Mouse (Mus musculus) embryonic facial prominence, embryonic 11.5 days (tissue): ENCODE measurements around the gene Safb2. TPM values are rescaled to one million over a fixed set of nuclear protein-coding genes. Genes with fewer than 3 reads are reported as not detected.
A peak's percentile ranks its signal among the peaks of the same experiment; 100 is the strongest.
"Not testable (repeated sequence)": the region's sequence is repeated elsewhere in the genome, so short reads cannot be mapped to it uniquely, and the experiment has no call there.

Experiments used
- ATAC-seq: fragments of 200-750 bp; cut with Nextera tagmentation; replicated peaks from 2 replicates; pipeline ENCODE4 v1.8.0; 2017; ENCODE audit warnings: low read depth; ENCODE audit not compliant: insufficient number of reproducible peaks, low FRiP score, low TSS enrichment
- DNase-seq: peaks from one replicate; pipeline ENCODE4 v3.0.0-alpha.2; 2015; ENCODE audit warnings: low spot score
- H3K27ac ChIP-seq: fragments of 300-500 bp; sonication (generic); replicated peaks from 2 replicates; pipeline ENCODE4 v1.5.1; 2014; ENCODE audit warnings: mild to moderate bottlenecking, low read depth, low read length, control low read depth
- H3K27me3 ChIP-seq: fragments of 300-500 bp; sonication (generic); 2 replicates; pipeline ENCODE4 v1.6.1; 2014; ENCODE audit warnings: mild to moderate bottlenecking, low read length, moderate library complexity, mixed read lengths; ENCODE audit not compliant: control insufficient read depth, insufficient read depth
- H3K36me3 ChIP-seq: fragments of 300-500 bp; sonication (generic); replicated peaks from 2 replicates; pipeline ENCODE4 v1.6.1; 2014; ENCODE audit warnings: low read depth, mild to moderate bottlenecking, low read length, moderate library complexity, mixed read lengths; ENCODE audit not compliant: control insufficient read depth, insufficient read depth
- H3K4me1 ChIP-seq: fragments of 300-500 bp; sonication (generic); 2 replicates; pipeline ENCODE4 v1.6.1; 2014; ENCODE audit warnings: low read length, mixed read lengths; ENCODE audit not compliant: control insufficient read depth, insufficient read depth
- H3K4me2 ChIP-seq: fragments of 300-500 bp; sonication (generic); 2 replicates; pipeline ENCODE4 v1.6.1; 2014; ENCODE audit warnings: low read depth, mild to moderate bottlenecking, control low read depth, low read length, moderate library complexity
- H3K4me3 ChIP-seq: fragments of 300-500 bp; sonication (generic); 2 replicates; pipeline ENCODE4 v1.5.1; 2014; ENCODE audit warnings: low read depth, low read length, control low read depth
- H3K9ac ChIP-seq: fragments of 300-500 bp; sonication (generic); replicated peaks from 2 replicates; pipeline ENCODE4 v1.6.1; 2014; ENCODE audit warnings: mild to moderate bottlenecking, control low read depth, low read length
- H3K9me3 ChIP-seq: fragments of 300-500 bp; sonication (generic); replicated peaks from 2 replicates; pipeline ENCODE4 v1.6.1; 2016; ENCODE audit warnings: mild to moderate bottlenecking, low read length, inconsistent platforms, mixed read lengths; ENCODE audit not compliant: control insufficient read depth
- whole genome bisulfite sequencing: fragments of 180-500 bp; shearing (Covaris S2); extraction: QIAGEN DNeasy Blood & Tissue Kit; methylation state at CpG from one replicate; pipeline ENCODE4 v1.1.7; 2014; 5-methylcytosine and 5-hydroxymethylcytosine counted together
- polyA plus RNA-seq: library from polyadenylated mRNA; unstranded; fragments of >200 nt; fragmentation: Nextera tagmentation; extraction: Ambion mirVana; gene quantifications from 2 replicates; pipeline ENCODE4 v1.2.1, GENCODE M21; 2014

Gene Safb2
- polyA plus RNA-seq, 1 experiment from 2014 or later, result 37.2 TPM

DNA sequence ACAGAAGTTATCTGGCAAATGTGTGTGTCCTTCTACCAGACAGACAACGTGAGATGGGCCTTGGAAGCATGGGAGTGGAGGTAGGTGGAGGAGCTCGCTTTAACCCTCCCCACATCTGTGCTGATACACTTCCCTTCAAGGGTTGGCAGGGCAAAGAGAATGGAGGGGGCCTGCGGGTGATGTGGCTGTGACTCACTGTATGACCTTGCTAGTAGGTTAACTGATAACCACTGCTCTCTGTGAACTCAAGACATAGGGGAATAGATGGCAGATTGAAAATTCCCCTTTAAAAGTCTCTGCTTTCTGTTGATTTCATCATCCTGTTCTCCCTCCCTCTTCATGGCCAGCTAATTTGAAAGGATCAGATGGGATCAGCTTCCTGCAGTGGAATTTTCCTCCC lies 41.1 kb upstream of the Safb2 start:
- H3K27ac ChIP-seq, result no peak overlapping the region
- H3K9ac ChIP-seq, result no peak overlapping the region
- H3K4me2 ChIP-seq, result peak overlapping the region; percentile 56; the same call in 1 of the 2 replicates
- peak overlapping the region; percentile 81; the same call in 1 of the 2 replicates for H3K4me3 ChIP-seq
- ATAC-seq, result no peak
- DNase-seq, result no peak
- H3K27me3 ChIP-seq, result no peaks in the 10 kb centered on the region
- H3K36me3 ChIP-seq, result peaks cover 3% of the 10 kb centered on the region
- H3K9me3 ChIP-seq, result no peaks in the 10 kb centered on the region
- no peaks in the 10 kb centered on the region for H3K4me1 ChIP-seq
- WGBS, result 83% methylated on average over 3 of the region's 3 CpGs

GRCm38 (mm10) chr17:56617628-56618027 lies 33.2 kb upstream of the Safb2 start:
- ATAC-seq, result no peak
- Histone ChIP-seq H3K27ac (no peak overlapping the region), H3K4me2 (no peak overlapping the region), H3K4me3 (no peak overlapping the region), H3K9me3 (no peaks in the 10 kb centered on the region), H3K27me3 (no peaks in the 10 kb centered on the region), H3K9ac (no peak overlapping the region), H3K36me3 (peaks cover 20% of the 10 kb centered on the region), H3K4me1 (peaks cover 7% of the 10 kb centered on the region)
- 92% methylated on average over 8 of the region's 8 CpGs for WGBS
- no peak for DNase-seq

DNA sequence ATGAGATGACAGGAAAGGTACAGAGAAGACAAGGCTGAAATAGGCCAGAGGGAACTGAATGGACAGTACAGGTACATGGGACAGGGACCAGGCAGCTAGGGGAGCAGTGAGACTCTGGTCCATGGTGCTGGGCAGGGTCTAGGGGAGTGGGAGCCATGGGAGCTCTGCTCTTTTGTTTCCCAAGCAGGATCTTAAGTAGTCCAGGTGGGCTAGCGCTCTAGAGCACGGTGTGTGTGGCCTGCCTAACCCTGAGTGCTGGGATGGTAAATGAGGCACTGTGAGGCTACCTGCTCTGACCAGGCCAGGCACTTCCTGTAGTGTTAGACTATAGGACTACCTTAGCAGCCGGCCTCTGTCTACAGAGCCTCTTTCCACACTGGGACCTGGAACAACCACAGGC lies 32.3 kb upstream of the Safb2 start:
- peaks cover 7% of the 10 kb centered on the region for H3K4me1 ChIP-seq
- no peak overlapping the region for H3K4me2 ChIP-seq
- H3K9me3 ChIP-seq, result no peaks in the 10 kb centered on the region
- no peak overlapping the region for H3K9ac ChIP-seq
- no peak overlapping the region for H3K4me3 ChIP-seq
- no peaks in the 10 kb centered on the region for H3K27me3 ChIP-seq
- ATAC-seq (no peak), DNase-seq (no peak)
- WGBS, result 84% methylated on average over 3 of the region's 3 CpGs
- no peak overlapping the region for H3K27ac ChIP-seq
- peaks cover 18% of the 10 kb centered on the region for H3K36me3 ChIP-seq

DNA sequence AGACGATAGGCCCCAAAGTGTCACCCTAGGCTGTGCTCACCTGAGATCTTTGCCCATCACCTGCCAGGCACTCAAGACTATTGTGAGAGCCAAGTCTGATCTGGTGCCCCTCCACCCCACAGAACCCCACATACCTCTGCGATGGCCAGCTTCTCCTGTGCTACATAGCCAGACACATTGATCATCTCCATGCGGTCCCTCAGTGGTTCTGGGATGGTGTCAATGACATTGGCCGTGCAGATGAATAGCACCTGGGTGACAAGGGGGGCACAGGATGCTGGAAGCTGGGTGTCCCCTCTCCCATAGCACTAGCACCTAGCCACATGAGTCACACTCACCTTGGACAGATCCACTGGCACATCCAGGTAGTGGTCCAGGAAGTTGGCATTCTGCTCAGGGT lies 31.4 kb upstream of the Safb2 start:
- 85% methylated on average over 4 of the region's 4 CpGs for WGBS
- Histone ChIP-seq H3K9ac (no peak overlapping the region), H3K27ac (no peak overlapping the region), H3K4me2 (no peak overlapping the region), H3K9me3 (no peaks in the 10 kb centered on the region), H3K27me3 (no peaks in the 10 kb centered on the region), H3K4me1 (peaks cover 7% of the 10 kb centered on the region), H3K36me3 (peaks cover 18% of the 10 kb centered on the region), H3K4me3 (no peak overlapping the region)
- DNase-seq (no peak), ATAC-seq (no peak)

GRCm38 (mm10) chr17:56615136-56615784 lies 30.9 kb upstream of the Safb2 start:
- Histone ChIP-seq H3K27ac (no peak overlapping the region), H3K4me2 (peak overlapping the region; percentile 88), H3K27me3 (no peaks in the 10 kb centered on the region), H3K9ac (peak overlapping the region; percentile 13; the same call in 1 of the 2 replicates), H3K4me3 (peak overlapping the region; percentile 75; the same call in 1 of the 2 replicates), H3K4me1 (peaks cover 7% of the 10 kb centered on the region), H3K36me3 (peaks cover 18% of the 10 kb centered on the region), H3K9me3 (no peaks in the 10 kb centered on the region)
- WGBS, result 91% methylated on average over 11 of the region's 11 CpGs
- ATAC-seq (no peak), DNase-seq (no peak)

- Histone ChIP-seq H3K4me3 (peak overlapping the region; percentile 75), H3K4me2 (peak overlapping the region; percentile 88), H3K9me3 (no peaks in the 10 kb centered on the region), H3K9ac (peak overlapping the region; percentile 86), H3K27ac (no peak overlapping the region), H3K27me3 (no peaks in the 10 kb centered on the region), H3K4me1 (peaks cover 7% of the 10 kb centered on the region), H3K36me3 (peaks cover 18% of the 10 kb centered on the region)
- 34% methylated on average over 14 of the region's 14 CpGs for WGBS
- ATAC-seq, result no peak
- DNase-seq, result no peak
These were observed 30.2 kb upstream of the Safb2 start for GRCm38 (mm10) chr17:56614391-56615135.

DNA sequence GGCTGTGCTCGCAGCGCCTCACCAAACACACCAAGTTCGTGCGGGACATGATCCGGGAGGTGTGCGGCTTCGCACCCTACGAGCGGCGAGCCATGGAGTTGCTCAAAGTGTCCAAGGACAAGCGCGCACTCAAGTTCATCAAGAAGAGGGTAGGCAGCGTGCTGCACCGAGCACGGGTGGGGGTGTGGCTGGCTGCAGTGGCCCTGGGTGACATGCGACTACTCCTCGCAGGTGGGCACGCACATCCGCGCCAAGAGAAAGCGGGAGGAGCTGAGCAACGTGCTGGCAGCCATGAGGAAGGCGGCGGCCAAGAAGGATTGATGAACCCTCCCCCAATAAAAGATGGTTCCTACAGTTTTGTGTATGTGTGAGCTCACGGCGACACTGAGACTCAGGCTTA lies 29.5 kb upstream of the Safb2 start:
- Histone ChIP-seq H3K4me3 (peak overlapping the region; percentile 75), H3K4me2 (peak overlapping the region; percentile 88), H3K27ac (peak overlapping the region; percentile 78; the same call in 1 of the 2 replicates), H3K9ac (peak overlapping the region; percentile 86), H3K36me3 (peaks cover 17% of the 10 kb centered on the region)
- under 1% methylated on average over 26 of the region's 26 CpGs for WGBS
- not testable (repeated sequence) for DNase-seq, H3K27me3 ChIP-seq, H3K4me1 ChIP-seq, ATAC-seq, H3K9me3 ChIP-seq

- H3K4me2 ChIP-seq, result peak within 1 kb of the TSS; percentile 88
- ATAC-seq, result peak; percentile 32
- no peaks in the 10 kb centered on the region for H3K9me3 ChIP-seq
- under 1% methylated on average over 52 of the region's 52 CpGs for WGBS
- H3K27ac ChIP-seq, result peak within 1 kb of the TSS; percentile 78
- peak within 1 kb of the TSS; percentile 86 for H3K9ac ChIP-seq
- H3K36me3 ChIP-seq, result peaks cover 11% of the 10 kb centered on the region
- H3K4me3 ChIP-seq, result peak within 1 kb of the TSS; percentile 75
- peaks cover 7% of the 10 kb centered on the region for H3K4me1 ChIP-seq
- DNase-seq, result peak; percentile 95
- H3K27me3 ChIP-seq, result no peaks in the 10 kb centered on the region
These were observed 29.0 kb upstream of the Safb2 start, which contains the start of gene Rpl36 for GRCm38 (mm10) chr17:56613236-56613844. TSS of gene Rpl36 (plus strand) at chr17:56613416.
